30 mouse cellular contexts compared by ENCODE assay signal in genomic region chr11:105510056-105510455, GRCm38 (mm10). TPM values are rescaled to one million over a fixed set of nuclear protein-coding genes. Genes with fewer than 3 reads are reported as not detected.
DNase-seq lines count a peak whose midpoint lies in the region; ATAC-seq lines count a peak whose summit lies in the region.
"Had no signal": no experiment of that assay in that cellular context is flagged by ENCODE, and none has a peak within 500 bp of the region (broad histone marks: within the 10 kb centered on the region; RNA-seq: fewer than 3 reads in every experiment).

No protein-coding gene starts in this region.

- no peak overlapping the region for H3K4me3 ChIP-seq in heart, embryonic 11.5 days (ENCODE audit: low read depth, low read length)
- no peak overlapping the region for H3K4me3 ChIP-seq in midbrain, embryonic 10.5 days
- H3K4me3 ChIP-seq in midbrain, embryonic 13.5 days (replicated peaks): no peak overlapping the region
- H3K4me3 ChIP-seq in embryonic facial prominence, embryonic 13.5 days: no peak overlapping the region
- H3K4me3 ChIP-seq: embryonic facial prominence, embryonic 12.5 days; gastrocnemius, adult 2 months; limb, embryonic 13.5 days; lung, embryonic 15.5 days; myocyte; neural tube, embryonic 12.5 days; stomach, embryonic 15.5 days had no signal

- no peaks in the 10 kb centered on the region for H3K36me3 ChIP-seq in heart, embryonic 11.5 days (ENCODE audit: control insufficient read depth, insufficient read depth, low read length)
- no peaks in the 10 kb centered on the region for H3K36me3 ChIP-seq in midbrain, embryonic 10.5 days
- H3K36me3 ChIP-seq in midbrain, embryonic 13.5 days: no peaks in the 10 kb centered on the region; the same call in 1 of the 2 replicates
- H3K36me3 ChIP-seq in embryonic facial prominence, embryonic 13.5 days: no peaks in the 10 kb centered on the region
- H3K36me3 ChIP-seq: embryonic facial prominence, embryonic 12.5 days; limb, embryonic 13.5 days; lung, embryonic 15.5 days; neural tube, embryonic 12.5 days; stomach, embryonic 15.5 days had no signal

- 33% methylated on average over 7 of the region's 7 CpGs for WGBS in heart, embryonic 11.5 days (ENCODE audit: insufficient replicate concordance)
- WGBS in midbrain, embryonic 10.5 days: 80% methylated on average over 7 of the region's 7 CpGs
- 80% methylated on average over 7 of the region's 7 CpGs for WGBS in midbrain, embryonic 13.5 days
- 40% methylated on average over 7 of the region's 7 CpGs for WGBS in embryonic facial prominence, embryonic 13.5 days

- H3K4me1 ChIP-seq in heart, embryonic 11.5 days (ENCODE audit: control insufficient read depth, insufficient read depth, low read length): peaks cover 44% of the 10 kb centered on the region
- peaks cover 56% of the 10 kb centered on the region for H3K4me1 ChIP-seq in midbrain, embryonic 10.5 days
- H3K4me1 ChIP-seq in midbrain, embryonic 13.5 days (replicated peaks): peaks cover 41% of the 10 kb centered on the region
- H3K4me1 ChIP-seq in embryonic facial prominence, embryonic 13.5 days: peaks cover 37% of the 10 kb centered on the region

- no peak for DNase-seq in heart, adult 11 months
- DNase-seq in midbrain, embryonic 10.5 days (ENCODE audit: low spot score): no peak
- DNase-seq in thymus, postnatal 14 days: no peak
- no peak for DNase-seq in layer of hippocampus, adult 11-12 months (ENCODE audit: low spot score)
- DNase-seq: adrenal gland, postnatal 10 days; cerebellum, adult 11 months; cerebellum, adult 9-10 months; cerebellum, postnatal 36 days; gastrocnemius, adult 2 months; gastrocnemius, postnatal 36 days; kidney, adult 9 months; kidney, postnatal 10 days; right cerebral cortex, postnatal 25 days had no signal

- H3K27ac ChIP-seq in heart, embryonic 11.5 days (ENCODE audit: low read depth, low read length): 0 out of 2 replicates have a peak overlapping the region, but pooled peaks have one; percentile 6
- H3K27ac ChIP-seq in midbrain, embryonic 10.5 days (replicated peaks): peak overlapping the region; percentile 43
- H3K27ac ChIP-seq in midbrain, embryonic 13.5 days: no peak overlapping the region
- H3K27ac ChIP-seq in embryonic facial prominence, embryonic 13.5 days: 0 out of 2 replicates have a peak overlapping the region, but pooled peaks have one; percentile 16
- H3K27ac ChIP-seq: embryonic facial prominence, embryonic 12.5 days; gastrocnemius, adult 2 months; limb, embryonic 13.5 days; lung, embryonic 15.5 days; neural tube, embryonic 12.5 days; stomach, embryonic 15.5 days had no signal

- no peaks in the 10 kb centered on the region for H3K27me3 ChIP-seq in heart, embryonic 11.5 days (ENCODE audit: control insufficient read depth, insufficient read depth, low read length)
- peaks cover 49% of the 10 kb centered on the region for H3K27me3 ChIP-seq in midbrain, embryonic 10.5 days (ENCODE audit: low read depth, poor library complexity, severe bottlenecking)
- peaks cover 49% of the 10 kb centered on the region for H3K27me3 ChIP-seq in midbrain, embryonic 13.5 days
- no peaks in the 10 kb centered on the region for H3K27me3 ChIP-seq in embryonic facial prominence, embryonic 13.5 days
- H3K27me3 ChIP-seq: embryonic facial prominence, embryonic 12.5 days; limb, embryonic 13.5 days; lung, embryonic 15.5 days; neural tube, embryonic 12.5 days; stomach, embryonic 15.5 days had no signal

- no peak overlapping the region for H3K4me2 ChIP-seq in heart, embryonic 11.5 days
- no peak overlapping the region for H3K4me2 ChIP-seq in midbrain, embryonic 13.5 days (replicated peaks)
- no peak overlapping the region for H3K4me2 ChIP-seq in embryonic facial prominence, embryonic 13.5 days
- H3K4me2 ChIP-seq: embryonic facial prominence, embryonic 12.5 days; limb, embryonic 13.5 days; liver, embryonic 11.5 days; lung, embryonic 15.5 days; midbrain, embryonic 11.5 days; neural tube, embryonic 12.5 days; stomach, embryonic 15.5 days had no signal

- no peaks in the 10 kb centered on the region for H3K9me3 ChIP-seq in heart, embryonic 11.5 days (replicated peaks; ENCODE audit: control insufficient read depth, low read length)
- no peaks in the 10 kb centered on the region for H3K9me3 ChIP-seq in midbrain, embryonic 10.5 days (replicated peaks)
- no peaks in the 10 kb centered on the region for H3K9me3 ChIP-seq in midbrain, embryonic 13.5 days
- H3K9me3 ChIP-seq in embryonic facial prominence, embryonic 13.5 days: no peaks in the 10 kb centered on the region
- H3K9me3 ChIP-seq: embryonic facial prominence, embryonic 12.5 days; limb, embryonic 13.5 days; lung, embryonic 15.5 days; neural tube, embryonic 12.5 days; stomach, embryonic 15.5 days had no signal

- no peak overlapping the region for H3K9ac ChIP-seq in heart, embryonic 11.5 days (ENCODE audit: low read depth, low read length)
- H3K9ac ChIP-seq in midbrain, embryonic 13.5 days (replicated peaks): no peak overlapping the region
- H3K9ac ChIP-seq in embryonic facial prominence, embryonic 13.5 days: no peak overlapping the region
- H3K9ac ChIP-seq: embryonic facial prominence, embryonic 12.5 days; limb, embryonic 13.5 days; lung, embryonic 15.5 days; neural tube, embryonic 12.5 days; stomach, embryonic 15.5 days had no signal

- no peak for ATAC-seq in heart, embryonic 11.5 days (replicated peaks; ENCODE audit: insufficient number of reproducible peaks, low FRiP score, low TSS enrichment)
- ATAC-seq in midbrain, embryonic 13.5 days: no peak
- ATAC-seq in embryonic facial prominence, embryonic 13.5 days (ENCODE audit: insufficient number of reproducible peaks, insufficient read depth, low FRiP score, low TSS enrichment, low read depth): no peak
- ATAC-seq: forebrain, embryonic 14.5 days; intestine, postnatal 0 days had no signal

RNA-seq across cellular contexts. Expression of gene March10, which starts 53.5 kb away (rescaled TPM):
- 0.19 and 0.30 TPM in 2 replicates for polyA plus RNA-seq in heart, embryonic 11.5 days (2014; fragmentation: Nextera tagmentation; extraction: Ambion mirVana)
- polyA plus RNA-seq in midbrain, embryonic 10.5 days (2016; fragmentation: Nextera tagmentation; extraction: Ambion mirVana): 0.41 TPM in 1 of 2 replicates, not detected in the other
- polyA plus RNA-seq in midbrain, embryonic 13.5 days (2015; fragmentation: Nextera tagmentation; extraction: Ambion mirVana): 0.26 and 0.99 TPM in 2 replicates
- 0.21 TPM in 1 of 2 replicates, not detected in the other for polyA plus RNA-seq in embryonic facial prominence, embryonic 13.5 days (2015; fragmentation: Nextera tagmentation; extraction: Ambion mirVana)
- polyA plus RNA-seq: heart, postnatal 0 days; intestine, postnatal 0 days; large intestine, adult 2 months; limb, embryonic 13.5 days; liver, embryonic 11.5 days; liver, embryonic 16.5 days; midbrain, embryonic 11.5 days; stomach, embryonic 15.5 days; urinary bladder, adult 2 months had no signal
